Mouse (Mus musculus) c-Kit-positive CD71-positive TER-119-positive erythroid progenitor cells, embryonic 14.5 days (primary cell): ENCODE measurements around the gene Tut1.
A peak's percentile ranks its signal among the peaks of the same experiment; 100 is the strongest.

ENCODE experiments used
- DNase-seq: peaks from one replicate; pipeline ENCODE4 v3.0.0-alpha.2; 2013; ENCODE audit warnings: low spot score

Gene Tut1

DNA sequence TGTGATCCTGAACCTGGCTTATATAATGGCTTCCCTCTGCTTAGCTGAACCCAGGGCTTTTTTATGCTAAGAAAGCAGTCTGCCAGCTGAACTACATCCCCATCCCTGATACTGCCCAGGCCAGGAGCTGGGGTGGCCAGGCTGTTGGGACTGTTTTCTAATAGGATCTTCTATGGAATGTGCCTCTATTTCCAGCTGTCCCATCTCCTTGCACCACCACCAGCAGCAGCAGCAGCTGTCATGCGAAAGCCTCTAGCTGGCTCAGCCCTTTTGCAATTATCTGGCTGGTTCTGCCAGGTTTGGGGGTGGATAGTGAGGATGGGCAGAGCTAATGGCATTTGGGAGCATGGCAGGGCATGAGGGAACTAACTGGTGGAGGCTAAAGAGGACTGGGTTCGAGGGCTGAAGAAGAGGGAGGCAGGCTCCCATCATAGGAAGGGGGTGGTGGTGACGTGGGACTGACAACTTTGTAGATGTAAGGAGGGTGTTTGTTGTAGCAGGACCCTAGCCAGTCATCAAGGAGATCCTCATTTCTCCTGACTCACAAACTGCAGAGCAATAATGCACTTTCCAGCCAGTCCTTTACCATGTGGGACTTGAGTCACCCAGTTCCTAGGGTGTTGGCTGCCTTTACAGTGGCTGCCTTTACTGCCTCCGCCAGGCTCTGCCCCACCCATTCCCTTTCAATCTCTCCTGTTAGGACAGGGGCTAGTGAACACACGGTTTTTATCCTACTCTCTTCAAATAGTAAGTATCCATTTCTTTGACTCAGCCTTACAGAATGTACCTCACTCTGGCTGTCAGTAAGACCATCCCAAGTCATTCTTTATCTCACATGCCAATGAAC lies 28.9 kb downstream of the Tut1 start:
- no peak for DNase-seq

DNA sequence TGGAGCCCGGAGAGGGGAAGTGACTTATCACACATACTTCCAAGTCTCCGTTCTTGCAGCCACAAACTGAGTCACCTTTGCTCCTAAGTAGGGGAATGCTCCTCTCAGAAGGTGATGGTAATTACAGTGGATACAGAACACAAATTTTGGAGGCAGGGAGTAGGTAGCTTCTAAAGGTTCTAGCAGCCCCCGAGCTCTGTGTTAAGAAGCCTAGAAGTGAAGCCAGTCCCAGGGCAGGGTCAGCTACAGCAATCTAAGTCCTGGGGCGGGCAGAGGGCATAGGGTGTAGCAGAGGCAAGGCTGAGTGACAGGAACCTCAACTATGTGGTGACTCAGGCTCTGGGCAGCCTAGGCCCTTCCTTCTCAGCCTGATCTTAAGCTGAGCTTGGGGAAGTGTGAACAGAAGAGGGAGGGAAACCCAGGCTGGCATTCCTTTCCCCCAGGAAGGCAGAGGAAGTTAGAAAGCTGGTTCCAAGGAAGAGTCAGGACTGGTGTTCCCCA lies 29.6 kb downstream of the Tut1 start:
- DNase-seq: no peak

- DNase-seq: no peak
Observed at GRCm38 (mm10) chr19:8984255-8984868, 30.7 kb downstream of the Tut1 start.

DNA sequence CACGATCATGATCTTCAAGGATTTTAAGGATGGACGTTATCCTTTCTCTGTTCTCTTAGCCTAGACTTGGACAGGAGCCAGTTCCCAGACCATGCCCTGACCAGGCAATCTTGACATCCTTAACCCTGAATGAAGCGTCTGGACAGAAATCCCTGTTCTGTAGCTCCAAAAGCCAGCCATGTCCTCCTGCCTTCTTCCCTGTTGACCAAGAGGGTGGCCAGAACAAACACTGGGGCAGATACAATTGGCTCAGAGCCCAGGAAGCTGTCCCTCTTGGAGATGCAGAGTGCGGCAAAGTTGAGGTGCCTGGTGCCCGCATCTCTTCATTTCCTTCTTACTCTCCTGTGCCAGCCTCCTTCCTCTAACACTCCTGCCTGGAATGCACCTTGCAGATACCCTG lies 32.2 kb downstream of the Tut1 start:
- DNase-seq: no peak

DNA sequence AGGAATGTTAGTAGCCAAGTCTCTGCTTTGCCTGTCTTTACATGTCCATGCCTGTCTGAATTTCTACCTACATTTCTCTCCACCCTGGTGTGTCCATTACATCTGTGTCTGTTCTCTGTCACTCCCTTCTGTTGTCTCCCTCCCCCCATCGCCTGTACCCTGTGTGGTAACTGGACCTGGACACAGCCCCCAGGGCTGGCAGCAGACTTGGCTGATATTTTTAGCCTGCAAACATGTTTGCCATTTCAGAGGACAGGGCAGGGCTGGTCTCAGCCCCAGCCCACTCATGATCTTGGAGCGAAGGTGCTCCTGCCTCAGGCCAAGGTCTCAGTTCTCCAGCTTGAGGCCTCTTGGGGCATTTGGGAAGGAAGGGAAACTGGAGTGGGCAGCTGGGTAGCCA lies 34.2 kb downstream of the Tut1 start:
- no peak for DNase-seq

DNA sequence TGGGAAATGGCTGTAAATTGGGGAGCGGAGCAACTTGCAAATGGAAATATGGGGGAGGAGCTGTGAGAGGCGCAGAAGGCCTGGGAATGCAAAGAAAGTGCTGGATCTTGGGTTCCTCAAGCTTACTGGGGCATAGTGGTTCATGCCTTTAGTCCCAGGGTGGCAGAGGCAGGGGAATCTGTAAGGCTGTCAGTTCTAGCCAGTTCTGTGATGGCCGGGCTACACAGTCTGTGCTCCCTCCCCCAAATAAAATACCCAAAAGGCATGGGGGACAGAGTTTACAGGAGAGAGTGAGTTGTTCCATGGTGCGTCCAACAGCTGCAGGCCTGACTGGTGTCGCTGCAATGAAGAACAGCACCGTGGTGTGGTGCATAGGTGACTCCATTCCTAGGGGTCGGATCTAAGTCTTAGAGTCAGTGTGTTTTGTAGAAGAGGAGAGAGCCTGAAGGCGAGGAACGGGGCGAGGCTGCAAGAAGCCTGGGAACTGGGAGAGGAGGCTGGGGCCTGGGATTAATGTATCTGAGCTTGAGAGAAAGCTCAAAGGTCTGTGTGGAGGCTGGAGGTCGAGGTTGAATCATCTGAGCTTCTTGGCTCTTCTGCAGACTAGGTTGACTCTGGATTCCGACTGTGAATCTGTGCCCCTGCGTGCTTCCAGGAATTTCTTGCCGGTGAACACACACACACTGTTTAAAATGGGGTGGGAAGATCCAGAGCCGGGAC lies 34.9 kb downstream of the Tut1 start:
- DNase-seq: no peak

DNA sequence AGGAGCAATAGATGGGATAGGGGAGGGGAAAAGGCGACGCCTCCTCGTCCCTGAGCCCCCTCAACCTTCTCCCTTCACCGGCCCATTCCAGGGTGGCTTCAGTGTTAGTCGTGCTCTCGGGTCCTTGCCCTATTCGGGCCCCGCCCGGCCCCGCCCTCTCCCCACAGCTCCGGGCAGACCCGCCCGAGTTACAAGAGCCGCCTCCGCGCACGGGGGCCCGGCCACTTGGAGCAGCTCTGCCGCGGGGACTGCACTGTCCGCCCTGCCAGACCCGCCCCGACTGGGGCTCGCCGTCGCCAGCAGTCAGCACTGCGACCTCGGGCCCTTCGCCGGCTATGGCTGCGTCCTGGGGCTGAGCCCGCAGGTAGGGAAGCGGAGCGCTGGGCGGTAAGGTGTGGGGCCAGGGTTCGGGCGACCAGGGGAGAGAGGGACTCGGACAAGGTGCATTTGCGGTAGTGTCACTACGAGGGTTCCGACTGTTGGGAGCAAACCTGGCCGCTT lies 35.5 kb downstream of the Tut1 start, which contains the start of gene Ahnak:
Ahnak (plus strand) TSS at position 219 of the 501 bp plus-strand sequence.
- no peak for DNase-seq

DNA sequence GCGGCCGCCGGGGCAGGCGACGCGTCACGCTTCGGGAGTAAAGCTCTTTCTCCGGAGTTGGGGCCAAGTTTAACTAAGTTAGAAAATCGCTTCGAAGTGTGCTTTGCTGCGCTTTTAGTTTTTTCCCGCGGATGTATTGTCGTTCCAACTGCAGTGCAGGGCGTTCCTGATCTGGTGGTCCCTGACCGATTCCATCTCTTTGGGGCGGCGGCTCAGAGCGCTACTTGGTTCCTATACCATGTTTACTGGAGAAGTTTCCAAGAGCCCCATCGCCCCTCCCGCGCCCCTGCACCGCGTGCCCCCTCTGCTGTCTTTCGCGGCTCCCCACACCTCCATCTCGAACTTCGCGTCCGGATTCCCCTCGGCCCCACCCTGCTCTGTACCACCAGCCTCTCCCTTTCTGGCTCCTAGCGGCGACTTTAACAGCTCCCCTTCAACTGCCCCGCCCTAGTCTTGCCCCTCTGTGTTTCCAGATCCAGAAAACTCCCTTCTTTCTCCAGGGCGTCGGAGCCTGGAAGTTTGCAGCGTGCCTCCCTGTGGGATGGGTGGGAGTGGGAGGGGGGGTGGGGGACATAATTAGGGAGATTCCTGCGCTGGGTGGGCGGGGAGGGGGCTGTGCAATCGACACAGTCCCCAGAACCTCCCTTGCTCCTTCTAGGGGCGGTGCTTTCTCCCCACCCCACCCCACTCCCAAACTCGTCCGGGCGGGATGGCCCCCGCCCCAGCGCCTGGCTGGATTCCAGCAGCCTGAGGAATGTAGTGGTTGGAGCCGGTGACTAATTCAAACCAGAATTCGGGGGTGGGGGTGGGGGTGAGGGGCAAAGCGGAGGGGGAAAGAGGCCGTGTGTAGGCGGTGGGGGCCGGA lies 36.2 kb downstream of the Tut1 start:
- DNase-seq: no peak

DNA sequence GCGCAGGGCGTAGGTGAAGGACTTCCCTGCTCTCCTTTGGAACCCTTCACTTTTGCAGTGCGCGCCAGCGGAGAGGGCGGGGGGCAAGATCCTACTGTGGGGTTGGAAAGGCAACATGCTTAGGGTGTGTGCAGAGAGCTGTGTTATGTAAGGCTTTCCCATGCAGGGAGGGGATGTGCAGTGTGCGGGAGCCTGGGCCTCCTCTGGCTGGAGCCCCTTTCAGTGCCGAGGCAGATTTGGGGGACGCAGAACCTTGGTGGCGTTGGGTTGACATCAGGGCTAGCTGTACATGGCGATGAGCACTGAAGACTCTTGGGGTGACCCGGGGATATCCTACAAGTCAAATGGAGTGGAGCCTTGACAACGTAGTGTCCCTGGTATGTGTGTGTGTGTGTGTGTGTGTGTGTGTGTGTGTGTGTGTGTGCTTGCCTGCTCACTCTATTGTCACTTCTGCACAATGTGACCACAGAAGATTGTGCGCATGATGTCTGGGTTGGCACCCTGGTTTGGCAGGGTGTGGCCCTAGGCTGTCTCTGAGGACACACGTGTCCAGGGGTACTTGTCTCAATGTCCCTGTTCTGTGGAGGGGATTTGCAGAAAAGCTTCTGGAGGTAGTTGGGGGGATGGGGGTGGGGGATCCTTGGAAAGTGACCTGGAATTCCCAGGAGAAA lies 36.9 kb downstream of the Tut1 start:
- no peak for DNase-seq

GRCm38 (mm10) chr19:8991245-8991870 lies 37.7 kb downstream of the Tut1 start:
- DNase-seq: no peak

- no peak for DNase-seq
Observed at GRCm38 (mm10) chr19:8991871-8992735, 38.5 kb downstream of the Tut1 start.

- DNase-seq: peak; percentile 62
Observed at GRCm38 (mm10) chr19:8992769-8993624, 39.4 kb downstream of the Tut1 start.

- no peak for DNase-seq
Observed at GRCm38 (mm10) chr19:8993625-8993912, 39.9 kb downstream of the Tut1 start.

GRCm38 (mm10) chr19:8994813-8995607 lies 41.4 kb downstream of the Tut1 start:
- no peak for DNase-seq

GRCm38 (mm10) chr19:8996601-8997000 lies 43.0 kb downstream of the Tut1 start:
- no peak for DNase-seq

DNA sequence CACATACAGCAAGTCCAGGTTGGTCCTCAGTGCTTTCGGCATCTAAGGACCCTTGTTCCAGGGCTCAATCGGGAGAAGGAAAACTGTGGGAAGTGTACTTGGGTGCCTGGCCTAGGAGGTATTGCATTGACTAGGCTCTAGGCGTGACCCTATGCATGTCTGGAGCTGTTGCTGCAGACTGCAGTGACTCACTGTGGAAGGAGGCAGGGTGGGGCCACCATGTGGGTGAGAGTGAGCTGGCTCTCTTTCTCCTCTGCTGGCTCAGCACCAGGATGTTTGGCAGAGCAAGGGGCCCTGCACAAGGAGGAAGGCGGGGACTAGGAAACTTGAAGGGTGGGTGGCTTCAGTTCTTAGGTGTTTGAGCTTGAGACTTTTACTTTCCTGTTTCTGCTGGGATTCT lies 43.9 kb downstream of the Tut1 start:
- peak; percentile 59 for DNase-seq

GRCm38 (mm10) chr19:8998546-8998945 lies 44.9 kb downstream of the Tut1 start:
- no peak for DNase-seq

DNA sequence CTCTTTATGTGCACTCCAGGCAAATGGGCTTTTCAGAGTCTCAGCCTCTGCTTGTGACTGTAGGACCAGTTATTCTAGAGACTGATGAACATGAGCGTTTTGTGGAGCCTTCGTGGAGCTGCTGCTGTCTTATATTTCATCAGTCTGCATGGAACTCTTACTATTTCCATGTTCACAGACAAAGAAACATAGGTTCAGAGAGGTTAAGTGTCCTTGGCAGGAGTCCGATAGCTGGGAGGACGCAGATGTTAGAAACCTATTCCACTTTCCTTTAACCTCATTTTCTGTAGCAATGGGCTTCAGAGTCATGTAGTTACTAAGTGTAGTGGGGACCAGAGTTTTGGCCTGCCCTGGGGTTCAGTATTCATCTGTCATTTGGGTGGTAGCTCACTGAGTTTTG lies 45.6 kb downstream of the Tut1 start:
- DNase-seq: no peak
